Mouse (Mus musculus) ES-Bruce4 (cell line): Measurements from ENCODE around the gene Rasa2.

ENCODE experiments used
- CTCF ChIP-seq: IDR thresholded peaks from one replicate; pipeline ENCODE4 v1.8.1; 2011; ENCODE audit warnings: low read depth, low read length
- EP300 ChIP-seq: IDR thresholded peaks from 2 replicates; pipeline ENCODE4 v1.6.1; 2011; ENCODE audit warnings: low read depth, low read length; ENCODE audit not compliant: insufficient read depth
- POLR2A ChIP-seq: IDR thresholded peaks from one replicate; pipeline ENCODE4 v1.8.1; 2011; ENCODE audit warnings: low read length; ENCODE audit not compliant: insufficient read depth

- TF ChIP-seq CTCF (no peak), POLR2A (no peak), EP300 (no peak)
Measured at GRCm38 (mm10) chr9:96505156-96505555, 126.3 kb downstream of the Rasa2 start.
